Mouse (Mus musculus) kidney, postnatal 14 days (tissue): ENCODE data around the gene Fam205a2.
"Not testable (repeated sequence)": the region's sequence is repeated elsewhere in the genome, so short reads cannot be mapped to it uniquely, and the experiment has no call there.

ENCODE experiments used
- DNase-seq: peaks from one replicate; pipeline ENCODE4 v3.0.0; 2022; ENCODE audit warnings: mixed read lengths

The Fam205a2 gene

DNA sequence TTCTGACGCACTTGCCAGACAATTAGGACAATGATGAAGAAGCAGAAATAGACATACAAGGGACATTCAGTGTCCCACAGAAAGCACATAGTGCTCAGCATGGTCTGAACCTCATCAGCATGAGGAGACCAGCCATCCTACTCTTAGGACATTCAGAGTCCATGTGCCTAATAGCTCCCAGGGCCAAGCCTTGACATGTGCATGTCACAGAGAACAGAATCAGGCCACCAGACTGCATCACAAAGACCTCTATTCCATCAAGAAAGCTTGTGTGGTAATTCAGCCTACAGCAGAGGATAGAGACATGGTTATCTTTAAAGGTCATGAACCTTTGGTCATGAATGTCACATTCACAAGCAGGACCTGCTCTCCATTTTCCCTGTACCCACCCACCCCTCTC lies at the start of gene Fam205a2:
Fam205a2 (minus strand) TSS at position 101 of the 400 bp plus-strand sequence.
- DNase-seq, result not testable (repeated sequence)
